Mouse (Mus musculus) heart, embryonic 11.5 days (tissue): ENCODE results near the gene Mapk11. TPM values are rescaled to one million over a fixed set of nuclear protein-coding genes. Genes with fewer than 3 reads are reported as not detected.
A peak's percentile ranks its signal among the peaks of the same experiment; 100 is the strongest.

Source experiments
- ATAC-seq: fragments of 200-750 bp; cut with Nextera tagmentation; replicated peaks from 2 replicates; pipeline ENCODE4 v1.8.0; 2017; ENCODE audit warnings: moderate library complexity; ENCODE audit not compliant: insufficient number of reproducible peaks, low FRiP score, low TSS enrichment
- H3K27ac ChIP-seq: fragments of 300-500 bp; sonication (generic); 2 replicates; pipeline ENCODE4 v1.5.1; 2014; ENCODE audit warnings: mild to moderate bottlenecking, low read depth, low read length
- H3K27me3 ChIP-seq: fragments of 300-500 bp; sonication (generic); 2 replicates; pipeline ENCODE4 v1.6.1; 2014; ENCODE audit warnings: mild to moderate bottlenecking, low read length, mixed read lengths; ENCODE audit not compliant: control insufficient read depth, insufficient read depth
- H3K36me3 ChIP-seq: fragments of 300-500 bp; sonication (generic); 2 replicates; pipeline ENCODE4 v1.6.1; 2014; ENCODE audit warnings: mild to moderate bottlenecking, low read length, moderate library complexity, mixed read lengths; ENCODE audit not compliant: control insufficient read depth, insufficient read depth
- H3K4me1 ChIP-seq: fragments of 300-500 bp; sonication (generic); 2 replicates; pipeline ENCODE4 v1.6.1; 2014; ENCODE audit warnings: low read length; ENCODE audit not compliant: control insufficient read depth, insufficient read depth
- H3K4me2 ChIP-seq: fragments of 300-500 bp; sonication (generic); 2 replicates; pipeline ENCODE4 v1.6.1; 2014; ENCODE audit warnings: mild to moderate bottlenecking, moderate library complexity
- H3K4me3 ChIP-seq: fragments of 300-500 bp; sonication (generic); 2 replicates; pipeline ENCODE4 v1.5.1; 2014; ENCODE audit warnings: low read depth, low read length
- H3K9ac ChIP-seq: fragments of 300-500 bp; sonication (generic); 2 replicates; pipeline ENCODE4 v1.6.1; 2014; ENCODE audit warnings: mild to moderate bottlenecking, low read depth, low read length, moderate library complexity
- H3K9me3 ChIP-seq: fragments of 300-500 bp; sonication (generic); replicated peaks from 2 replicates; pipeline ENCODE4 v1.6.1; 2016; ENCODE audit warnings: low read length; ENCODE audit not compliant: control insufficient read depth
- WGBS: fragments of 180-500 bp; shearing (Covaris S2); extraction: QIAGEN DNeasy Blood & Tissue Kit; methylation state at CpG from one replicate; pipeline ENCODE4 v1.1.7; 2014; ENCODE audit not compliant: insufficient replicate concordance; 5-methylcytosine and 5-hydroxymethylcytosine counted together
- polyA plus RNA-seq: library from polyadenylated mRNA; unstranded; fragments of >200 nt; fragmentation: Nextera tagmentation; extraction: Ambion mirVana; gene quantifications from 2 replicates; pipeline ENCODE4 v1.2.1, GENCODE M21; 2014

Gene Mapk11
- polyA plus RNA-seq, 1 experiment from 2014 or later: 4.2 TPM

GRCm38 (mm10) chr15:89182328-89182741 lies 32.9 kb upstream of the Mapk11 start:
- WGBS: 22% methylated on average over 6 of the region's 6 CpGs
- no peaks in the 10 kb centered on the region for H3K27me3 ChIP-seq
- no peaks in the 10 kb centered on the region for H3K9me3 ChIP-seq
- H3K9ac ChIP-seq: no peak overlapping the region
- H3K27ac ChIP-seq: peak overlapping the region; percentile 35
- H3K4me2 ChIP-seq: no peak overlapping the region
- H3K4me3 ChIP-seq: no peak overlapping the region
- peaks cover 36% of the 10 kb centered on the region for H3K4me1 ChIP-seq
- no peak for ATAC-seq
- H3K36me3 ChIP-seq: 0 out of 2 replicates have a peak, but pooled peaks cover 4% of the 10 kb centered on the region

- Histone ChIP-seq H3K9ac (no peak overlapping the region), H3K9me3 (no peaks in the 10 kb centered on the region), H3K4me2 (peak overlapping the region; percentile 92), H3K27me3 (no peaks in the 10 kb centered on the region), H3K4me1 (peaks cover 42% of the 10 kb centered on the region), H3K4me3 (no peak overlapping the region), H3K36me3 (no peaks in the 10 kb centered on the region), H3K27ac (no peak overlapping the region)
- WGBS: 62% methylated on average over 10 of the region's 10 CpGs
- no peak for ATAC-seq
Measured at GRCm38 (mm10) chr15:89181561-89182270, 32.3 kb upstream of the Mapk11 start.

- Histone ChIP-seq H3K4me2 (peak within 1 kb of the TSS; percentile 92), H3K27me3 (no peaks in the 10 kb centered on the region), H3K9me3 (no peaks in the 10 kb centered on the region), H3K4me1 (peaks cover 52% of the 10 kb centered on the region), H3K4me3 (peak within 1 kb of the TSS; percentile 83), H3K9ac (peak within 1 kb of the TSS; percentile 92), H3K27ac (peak within 1 kb of the TSS; percentile 87), H3K36me3 (no peaks in the 10 kb centered on the region)
- ATAC-seq: peak; percentile 83
- WGBS: under 1% methylated on average over 67 of the region's 72 CpGs
Measured at GRCm38 (mm10) chr15:89180571-89181229, 31.3 kb upstream of the Mapk11 start, which contains the start of gene Plxnb2. Plxnb2 (minus strand) TSS chr15:89180788.

GRCm38 (mm10) chr15:89180081-89180541 lies 30.7 kb upstream of the Mapk11 start:
- ATAC-seq: no peak; the same call in 1 of the 2 replicates
- H3K27me3 ChIP-seq: no peaks in the 10 kb centered on the region
- H3K36me3 ChIP-seq: no peaks in the 10 kb centered on the region
- under 1% methylated on average over 26 of the region's 26 CpGs for WGBS
- H3K4me3 ChIP-seq: peak overlapping the region; percentile 83
- peak overlapping the region; percentile 87 for H3K27ac ChIP-seq
- H3K9me3 ChIP-seq: no peaks in the 10 kb centered on the region
- H3K4me1 ChIP-seq: peaks cover 57% of the 10 kb centered on the region
- H3K9ac ChIP-seq: peak overlapping the region; percentile 92
- H3K4me2 ChIP-seq: peak overlapping the region; percentile 92

DNA sequence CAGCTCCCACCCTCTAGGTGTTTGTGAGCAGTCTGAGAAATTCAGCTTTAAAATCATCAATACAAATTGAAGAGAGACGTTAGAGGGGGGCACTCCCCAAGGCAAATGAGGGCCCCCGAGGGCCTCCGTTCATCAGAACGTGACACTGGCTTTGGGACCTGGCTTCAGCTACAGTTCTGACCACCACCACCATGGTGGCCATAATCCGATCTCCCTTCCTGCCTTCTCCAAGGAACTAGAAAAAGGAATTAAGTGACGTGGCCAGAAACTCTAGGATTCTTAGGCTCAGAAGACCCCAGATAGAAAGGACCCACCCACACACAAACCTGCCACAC lies 30.2 kb upstream of the Mapk11 start:
- H3K9ac ChIP-seq: peak overlapping the region; percentile 92
- ATAC-seq: no peak
- 8% methylated on average over 6 of the region's 6 CpGs for WGBS
- no peaks in the 10 kb centered on the region for H3K27me3 ChIP-seq
- peak overlapping the region; percentile 87 for H3K27ac ChIP-seq
- no peaks in the 10 kb centered on the region for H3K9me3 ChIP-seq
- H3K4me2 ChIP-seq: peak overlapping the region; percentile 92
- H3K4me3 ChIP-seq: peak overlapping the region; percentile 83
- H3K36me3 ChIP-seq: no peaks in the 10 kb centered on the region
- H3K4me1 ChIP-seq: peaks cover 62% of the 10 kb centered on the region

DNA sequence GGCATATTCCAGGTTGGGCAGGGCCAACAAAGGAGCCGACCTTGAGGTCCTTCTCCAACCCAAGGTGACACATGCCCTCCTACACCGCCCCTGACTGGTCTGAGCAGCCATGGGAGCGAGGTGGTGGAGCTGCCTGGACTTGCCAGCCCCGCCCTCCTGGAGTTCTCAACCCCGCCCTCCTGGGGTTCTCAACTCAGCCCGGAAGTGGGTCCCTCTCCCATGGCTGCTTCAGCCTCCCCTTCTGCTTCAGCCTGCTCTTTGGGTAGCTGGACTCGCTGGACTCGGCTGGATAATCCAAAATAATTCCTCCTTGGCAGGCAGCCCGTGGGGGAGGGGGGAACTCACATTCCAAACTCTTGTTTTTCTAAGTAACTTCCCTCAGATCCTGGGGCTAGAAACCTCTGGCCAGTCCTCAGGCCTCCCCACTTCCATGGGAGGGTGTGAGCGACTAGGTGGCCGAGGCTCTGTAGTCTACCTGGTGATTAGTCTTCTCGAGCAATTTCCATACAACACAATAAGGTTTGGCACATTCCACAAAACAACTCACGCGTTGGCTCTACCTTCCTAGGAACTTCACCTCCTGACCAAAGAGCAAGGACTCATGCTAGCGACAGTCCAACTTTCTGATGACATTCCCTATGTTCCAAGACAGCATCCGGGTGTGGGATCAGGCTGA lies 29.7 kb upstream of the Mapk11 start:
- Histone ChIP-seq H3K4me2 (peak overlapping the region; percentile 92), H3K27ac (peak overlapping the region; percentile 87), H3K4me3 (peak overlapping the region; percentile 83), H3K27me3 (no peaks in the 10 kb centered on the region), H3K9me3 (no peaks in the 10 kb centered on the region), H3K36me3 (no peaks in the 10 kb centered on the region), H3K4me1 (peaks cover 65% of the 10 kb centered on the region), H3K9ac (peak overlapping the region; percentile 92)
- WGBS: 2% methylated on average over 16 of the region's 16 CpGs
- peak; percentile 56 for ATAC-seq

GRCm38 (mm10) chr15:89178260-89178860 lies 28.9 kb upstream of the Mapk11 start:
- H3K27me3 ChIP-seq: no peaks in the 10 kb centered on the region
- no peak for ATAC-seq
- no peaks in the 10 kb centered on the region for H3K9me3 ChIP-seq
- peak overlapping the region; percentile 46; the same call in 1 of the 2 replicates for H3K9ac ChIP-seq
- 61% methylated on average over 7 of the region's 7 CpGs for WGBS
- H3K27ac ChIP-seq: peak overlapping the region; percentile 87
- H3K36me3 ChIP-seq: no peaks in the 10 kb centered on the region
- H3K4me3 ChIP-seq: peak overlapping the region; percentile 83
- H3K4me2 ChIP-seq: peak overlapping the region; percentile 92
- H3K4me1 ChIP-seq: peaks cover 72% of the 10 kb centered on the region

DNA sequence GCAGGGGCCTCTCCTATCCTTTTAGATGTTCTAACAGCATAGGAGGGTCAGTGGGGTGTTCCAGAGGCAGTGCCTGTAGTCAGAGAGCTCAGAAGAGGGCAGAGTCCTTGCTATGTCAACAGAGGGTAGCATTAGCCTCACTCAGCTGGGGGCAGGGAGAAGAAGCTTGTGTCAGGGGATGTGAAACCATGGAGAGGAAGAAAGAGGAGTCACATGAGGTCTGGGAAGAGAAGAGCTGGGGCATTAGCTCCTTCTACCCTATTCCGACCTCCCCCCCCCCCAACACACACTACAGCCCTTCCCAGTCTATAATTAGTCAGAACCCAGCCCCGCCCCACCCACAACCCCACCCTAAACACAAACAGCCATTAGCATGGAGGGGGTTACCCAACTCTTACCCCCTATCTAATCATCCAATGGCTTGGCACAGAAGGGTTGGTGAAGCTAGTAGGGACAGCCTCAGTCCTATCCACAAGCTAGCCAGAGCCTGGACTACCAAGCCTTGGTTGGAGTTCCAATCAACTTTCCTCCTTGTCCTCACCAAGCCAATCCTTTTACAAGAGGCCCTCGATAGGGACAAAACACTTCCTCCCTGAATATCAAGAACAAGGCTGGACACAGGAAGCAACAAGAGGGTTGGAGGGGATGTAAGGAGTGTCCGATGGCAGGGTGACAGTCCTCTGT lies 28.3 kb upstream of the Mapk11 start:
- Histone ChIP-seq H3K27ac (peak overlapping the region; percentile 87), H3K4me3 (no peak overlapping the region), H3K4me2 (peak overlapping the region; percentile 92), H3K27me3 (no peaks in the 10 kb centered on the region), H3K36me3 (no peaks in the 10 kb centered on the region), H3K9ac (no peak overlapping the region), H3K4me1 (peaks cover 78% of the 10 kb centered on the region), H3K9me3 (no peaks in the 10 kb centered on the region)
- ATAC-seq: no peak
- 69% methylated on average over 3 of the region's 4 CpGs for WGBS
